Mouse (Mus musculus) embryonic facial prominence, embryonic 10.5 days (tissue): ENCODE data around the gene Aspg. TPM values are rescaled to one million over a fixed set of nuclear protein-coding genes. Genes with fewer than 3 reads are reported as not detected.
A peak's percentile ranks its signal among the peaks of the same experiment; 100 is the strongest.

Source experiments
- DNase-seq: peaks from one replicate; pipeline ENCODE4 v3.0.0-alpha.2; 2017; ENCODE audit warnings: low spot score
- H3K27ac ChIP-seq: fragments of 300-500 bp; sonication (generic); replicated peaks from 2 replicates; pipeline ENCODE4 v1.5.1; 2016; ENCODE audit warnings: mild to moderate bottlenecking
- H3K27me3 ChIP-seq: fragments of 300-500 bp; sonication (generic); replicated peaks from 2 replicates; pipeline ENCODE4 v1.6.1; 2016; ENCODE audit warnings: low read depth, mild to moderate bottlenecking; ENCODE audit not compliant: poor library complexity, severe bottlenecking
- H3K36me3 ChIP-seq: fragments of 300-500 bp; sonication (generic); replicated peaks from 2 replicates; pipeline ENCODE4 v1.6.1; 2016; ENCODE audit warnings: mild to moderate bottlenecking, moderate library complexity
- H3K4me1 ChIP-seq: fragments of 300-500 bp; sonication (generic); 2 replicates; pipeline ENCODE4 v1.6.1; 2016
- H3K4me3 ChIP-seq: fragments of 300-500 bp; sonication (generic); 2 replicates; pipeline ENCODE4 v1.5.1; 2016; ENCODE audit warnings: mild to moderate bottlenecking, moderate library complexity
- H3K9me3 ChIP-seq: fragments of 300-500 bp; sonication (generic); 2 replicates; pipeline ENCODE4 v1.6.1; 2016; ENCODE audit warnings: mild to moderate bottlenecking
- WGBS: fragments of 180-500 bp; shearing (Covaris S2); methylation state at CpG from one replicate; pipeline ENCODE4 v1.1.7; 2016; 5-methylcytosine and 5-hydroxymethylcytosine counted together
- microRNA counts: library from miRNA; unstranded; fragments of <30 nt; microRNA quantifications from one replicate; lab custom pipeline; 2017
- microRNA-seq: library from miRNA; unstranded; fragments of <30 nt; microRNA quantifications from one replicate; pipeline ENCODE4, GENCODE M21; 2017
- polyA plus RNA-seq: library from polyadenylated mRNA; unstranded; fragments of >200 nt; fragmentation: Nextera tagmentation; extraction: Ambion mirVana; gene quantifications from 2 replicates; pipeline ENCODE4 v1.2.1, GENCODE M21; 2016

The Aspg gene
- polyA plus RNA-seq, 1 experiment from 2014 or later: 2.7 TPM

GRCm38 (mm10) chr12:112158246-112158645 is 51.8 kb downstream of the Aspg start:
- no peaks in the 10 kb centered on the region for H3K27me3 ChIP-seq
- H3K36me3 ChIP-seq: peaks cover 64% of the 10 kb centered on the region
- no peaks in the 10 kb centered on the region for H3K9me3 ChIP-seq
- peak overlapping the region; percentile 31; the same call in 1 of the 2 replicates for H3K27ac ChIP-seq
- H3K4me3 ChIP-seq: no peak overlapping the region
- no peak for DNase-seq
- WGBS: 68% methylated on average over 8 of the region's 8 CpGs
- H3K4me1 ChIP-seq: peaks cover 83% of the 10 kb centered on the region

DNA sequence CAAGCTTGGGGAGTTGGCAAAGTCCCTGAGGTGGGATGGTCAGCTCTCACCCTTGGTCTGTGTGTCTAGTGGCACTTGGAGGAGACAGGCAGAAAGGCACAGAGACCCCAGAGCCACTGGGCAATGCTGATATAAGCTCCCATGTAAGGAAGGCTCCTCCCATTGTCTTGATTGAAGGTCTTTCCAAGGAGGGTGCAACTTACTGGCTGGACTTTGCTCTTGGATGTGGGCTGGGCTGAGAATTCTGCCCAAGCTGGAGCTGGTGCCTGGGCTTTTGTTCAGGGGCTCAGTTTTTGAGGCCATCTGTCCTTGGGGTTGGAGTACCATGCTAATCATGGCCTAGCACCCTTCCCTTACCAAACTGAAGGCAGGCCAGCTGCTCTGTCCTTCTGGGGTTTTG is 52.3 kb downstream of the Aspg start:
- no peak overlapping the region for H3K27ac ChIP-seq
- no peak for DNase-seq
- peaks cover 83% of the 10 kb centered on the region for H3K4me1 ChIP-seq
- H3K36me3 ChIP-seq: peaks cover 68% of the 10 kb centered on the region
- H3K27me3 ChIP-seq: no peaks in the 10 kb centered on the region
- no peak overlapping the region for H3K4me3 ChIP-seq
- H3K9me3 ChIP-seq: no peaks in the 10 kb centered on the region

DNA sequence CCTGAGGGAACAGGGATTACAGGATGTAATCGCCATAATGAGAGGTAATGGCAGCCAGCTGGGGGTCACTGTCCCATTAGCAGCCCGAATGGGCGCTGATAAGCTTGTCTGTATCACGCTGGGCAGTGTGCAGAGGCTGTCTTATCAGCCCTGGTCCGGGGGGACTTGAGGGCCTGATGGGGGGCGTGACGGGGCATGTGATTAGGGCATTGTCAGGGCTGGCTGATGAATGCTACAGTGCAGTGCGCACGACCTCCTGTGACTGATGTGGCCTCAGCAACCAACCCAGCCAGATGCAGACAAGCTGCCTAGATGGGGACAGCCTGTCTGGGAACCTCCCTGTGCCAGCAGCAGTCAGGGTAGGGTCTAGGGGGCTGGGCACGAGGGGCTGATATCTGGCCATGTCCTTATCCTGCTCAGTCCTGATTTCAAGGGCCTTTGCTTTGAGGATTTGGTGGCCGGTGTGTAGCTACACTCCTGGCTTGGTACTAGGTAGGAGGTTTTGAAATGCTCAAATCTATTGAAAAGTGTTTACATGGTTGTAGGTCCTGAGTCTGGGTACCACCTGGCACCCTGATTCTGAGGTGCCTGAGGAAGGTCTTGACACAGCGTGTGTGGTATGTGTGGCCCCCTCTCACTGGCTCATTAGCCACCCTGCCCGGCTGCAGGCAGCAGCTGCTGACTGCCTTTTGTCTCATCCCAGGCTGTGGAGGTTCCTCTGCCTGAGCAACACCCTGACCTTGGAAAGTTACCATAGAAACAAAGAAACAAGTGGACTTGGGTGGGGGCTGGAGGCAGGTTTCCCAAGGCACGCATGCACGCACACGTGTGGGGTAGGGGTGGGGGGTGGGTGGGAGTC is 57.7 kb downstream of the Aspg start:
- DNase-seq: peak; percentile 49
- Histone ChIP-seq H3K27me3 (no peaks in the 10 kb centered on the region), H3K4me1 (peaks cover 65% of the 10 kb centered on the region), H3K36me3 (peaks cover 56% of the 10 kb centered on the region), H3K27ac (peak overlapping the region; percentile 75), H3K4me3 (no peak overlapping the region), H3K9me3 (no peaks in the 10 kb centered on the region)
- WGBS: 28% methylated on average over 16 of the region's 16 CpGs

- Histone ChIP-seq H3K36me3 (peaks cover 56% of the 10 kb centered on the region), H3K27me3 (no peaks in the 10 kb centered on the region), H3K4me1 (peaks cover 69% of the 10 kb centered on the region)
These were observed 58.4 kb downstream of the Aspg start for GRCm38 (mm10) chr12:112164840-112165219.

DNA sequence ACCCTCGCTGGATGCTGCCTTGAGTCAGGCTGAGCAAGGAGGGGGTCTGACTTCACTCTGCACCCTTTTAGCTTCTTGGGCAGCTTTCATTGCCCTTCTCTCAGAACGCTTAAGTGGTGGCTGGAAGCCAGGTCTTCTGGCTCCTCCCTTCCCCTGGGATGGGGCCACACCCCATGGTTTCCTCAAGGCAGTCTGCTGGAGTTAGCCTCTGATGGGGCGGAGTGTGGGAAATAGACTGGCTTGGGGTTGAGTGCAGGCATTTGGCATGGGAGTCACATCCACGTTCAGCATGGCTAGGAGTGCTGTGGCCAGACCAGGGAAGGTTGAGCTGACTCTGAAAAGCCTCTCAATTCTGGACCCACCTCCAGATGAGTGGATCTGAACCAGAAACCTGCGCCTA is 62.8 kb downstream of the Aspg start:
- WGBS: 84% methylated on average over 5 of the region's 5 CpGs

More at GRCm38 (mm10) chr12:112164840-112165219, 58.4 kb downstream of the Aspg start:
- peak overlapping the region; percentile 75 for H3K27ac ChIP-seq
- no peak overlapping the region for H3K4me3 ChIP-seq
- H3K9me3 ChIP-seq: no peaks in the 10 kb centered on the region
- WGBS: 78% methylated on average over 6 of the region's 6 CpGs
- no peak for DNase-seq

DNA sequence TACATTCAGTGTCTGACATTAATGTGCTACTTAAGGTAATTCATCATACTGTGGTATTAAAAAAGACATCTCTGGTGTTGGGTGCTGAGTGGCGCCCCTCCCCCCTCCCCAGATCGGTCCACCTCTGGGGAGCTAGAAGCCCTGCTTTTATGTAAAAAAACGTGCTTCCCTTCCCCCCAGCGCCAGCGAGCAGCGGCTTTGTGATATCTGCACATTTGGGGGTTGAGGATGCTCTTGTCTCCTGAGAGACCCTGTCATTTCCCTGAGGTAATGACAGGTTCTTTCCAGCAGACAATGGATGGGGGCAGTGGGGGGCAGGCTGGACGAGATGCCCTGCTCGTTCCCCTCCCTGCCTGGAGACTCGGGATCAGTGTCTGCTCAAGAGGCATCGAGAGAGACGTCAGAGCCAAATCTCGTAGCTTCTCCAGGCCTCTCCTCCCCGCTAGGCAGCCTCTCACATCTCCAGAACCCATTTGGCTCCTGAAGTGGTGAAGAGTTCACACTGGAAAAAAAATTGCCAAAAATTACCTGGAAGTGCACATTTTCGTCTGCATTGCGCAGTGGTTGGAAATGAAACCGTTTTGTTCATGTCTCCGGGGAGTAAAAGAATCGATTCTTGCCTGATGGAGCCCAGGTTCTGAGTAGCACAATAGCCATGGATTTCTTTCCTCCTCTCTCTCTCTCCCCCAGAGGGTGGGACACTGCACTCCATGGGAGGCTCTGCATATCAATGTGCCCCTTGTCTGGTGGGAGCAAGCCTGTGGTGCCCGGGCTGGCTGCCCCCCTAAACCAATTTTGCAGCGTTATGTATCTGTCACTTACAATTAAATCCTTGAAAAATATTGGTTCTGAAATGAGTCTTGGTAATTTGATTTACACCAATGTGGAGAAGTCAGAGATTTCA is 64.4 kb downstream of the Aspg start:
- Histone ChIP-seq H3K27me3 (no peaks in the 10 kb centered on the region), H3K27ac (peak overlapping the region; percentile 63), H3K4me3 (no peak overlapping the region), H3K4me1 (peaks cover 56% of the 10 kb centered on the region), H3K9me3 (no peaks in the 10 kb centered on the region), H3K36me3 (peaks cover 70% of the 10 kb centered on the region)
- WGBS: 29% methylated on average over 20 of the region's 20 CpGs
- no peak for DNase-seq

More for the DNA sequence above, 62.8 kb downstream of the Aspg start:
- Histone ChIP-seq H3K36me3 (peaks cover 53% of the 10 kb centered on the region), H3K4me1 (peaks cover 72% of the 10 kb centered on the region), H3K27ac (no peak overlapping the region), H3K27me3 (no peaks in the 10 kb centered on the region), H3K4me3 (no peak overlapping the region), H3K9me3 (no peaks in the 10 kb centered on the region)
- DNase-seq: no peak

DNA sequence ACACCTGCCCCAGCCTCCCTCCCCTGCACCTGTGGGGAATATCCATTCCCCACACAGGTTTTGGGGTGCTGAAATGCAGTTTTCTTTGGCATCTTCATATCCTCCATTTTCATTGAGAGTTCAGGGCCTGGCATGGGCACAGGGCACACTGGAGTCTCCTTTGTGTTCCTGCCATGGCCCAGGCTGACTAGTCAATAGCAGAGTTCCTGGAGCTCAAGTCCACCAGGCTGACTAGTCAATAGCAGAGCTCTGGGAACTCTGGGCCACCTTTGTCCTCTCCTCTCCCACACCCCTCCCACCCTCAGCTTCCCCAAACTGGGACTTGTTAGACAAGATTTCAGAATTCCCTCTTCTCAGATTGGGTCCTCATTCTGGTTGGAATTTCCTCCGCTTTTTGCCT is 65.2 kb downstream of the Aspg start:
- H3K27ac ChIP-seq: peak overlapping the region; percentile 21; the same call in 1 of the 2 replicates
- peaks cover 72% of the 10 kb centered on the region for H3K36me3 ChIP-seq
- H3K4me3 ChIP-seq: no peak overlapping the region
- WGBS: 87% methylated on average over 1 of the region's 1 CpGs
- H3K9me3 ChIP-seq: no peaks in the 10 kb centered on the region
- H3K4me1 ChIP-seq: peaks cover 50% of the 10 kb centered on the region
- no peaks in the 10 kb centered on the region for H3K27me3 ChIP-seq
- peak; percentile 36 for DNase-seq

- Histone ChIP-seq H3K27ac (peak overlapping the region; percentile 21), H3K9me3 (no peaks in the 10 kb centered on the region), H3K27me3 (no peaks in the 10 kb centered on the region), H3K4me3 (no peak overlapping the region), H3K36me3 (peaks cover 76% of the 10 kb centered on the region), H3K4me1 (peaks cover 47% of the 10 kb centered on the region)
- 61% methylated on average over 8 of the region's 8 CpGs for whole genome bisulfite sequencing
- DNase-seq: no peak
These were observed 65.7 kb downstream of the Aspg start for GRCm38 (mm10) chr12:112172214-112172613.

MicroRNAs encoded within 50 kb of the gene (microRNA counts, 519-probe panel; counts per million panel counts)
- microRNA mmu-miR-203 (lab: Ali Mortazavi, UCI): 2,884 counts per million, percentile 67 among the panel's probes with 10 or more counts

Small RNAs within 50 kb of the gene (microRNA-seq; reads per million reads assigned to microRNA genes)
- gene Mir203 (2,404 reads per million, percentile 84 among the genes with 10 or more reads in this experiment), gene Mir3073a (not detected), gene Mir3073b (not detected)

Other genes with a start within 250 kb of the Aspg start
- gene Ppp1r13b, start 198.6 kb upstream of the Aspg start, polyA plus RNA-seq: 4.1 and 5.1 TPM in 2 replicates
- gene Atp5mpl, start 139.7 kb upstream of the Aspg start, polyA plus RNA-seq: 580 and 594 TPM in 2 replicates
- gene Tdrd9, start 135.1 kb upstream of the Aspg start, polyA plus RNA-seq: 1.0 and 1.1 TPM in 2 replicates
- not detected in 2 replicates for gene Rd3l, start 125.4 kb upstream of the Aspg start, polyA plus RNA-seq
- gene Kif26a, start 39.5 kb downstream of the Aspg start, polyA plus RNA-seq: 3.3 and 3.4 TPM in 2 replicates